Mouse (Mus musculus) hindbrain, embryonic 10.5 days (tissue): Measurements from ENCODE around the gene Tmem200c. TPM values are rescaled to one million over a fixed set of nuclear protein-coding genes. Genes with fewer than 3 reads are reported as not detected.

Experiments used
- DNase-seq: peaks from one replicate; pipeline ENCODE4 v3.0.0-alpha.2; 2017; ENCODE audit warnings: low spot score
- H3K27ac ChIP-seq: fragments of 300-500 bp; sonication (generic); 2 replicates; pipeline ENCODE4 v1.5.1; 2016; ENCODE audit warnings: mild to moderate bottlenecking, moderate library complexity
- H3K27me3 ChIP-seq: fragments of 300-500 bp; sonication (generic); 2 replicates; pipeline ENCODE4 v1.6.1; 2016; ENCODE audit warnings: mild to moderate bottlenecking; ENCODE audit not compliant: poor library complexity, insufficient read depth, severe bottlenecking
- H3K36me3 ChIP-seq: fragments of 300-500 bp; sonication (generic); 2 replicates; pipeline ENCODE4 v1.6.1; 2016; ENCODE audit warnings: mild to moderate bottlenecking, moderate library complexity
- H3K4me1 ChIP-seq: fragments of 300-500 bp; sonication (generic); replicated peaks from 2 replicates; pipeline ENCODE4 v1.6.1; 2016; ENCODE audit warnings: mild to moderate bottlenecking
- H3K4me3 ChIP-seq: fragments of 300-500 bp; sonication (generic); 2 replicates; pipeline ENCODE4 v1.5.1; 2016; ENCODE audit warnings: mild to moderate bottlenecking, moderate library complexity
- H3K9me3 ChIP-seq: fragments of 300-500 bp; sonication (generic); 2 replicates; pipeline ENCODE4 v1.6.1; 2016; ENCODE audit warnings: mild to moderate bottlenecking, moderate library complexity
- WGBS: fragments of 180-500 bp; shearing (Covaris S2); methylation state at CpG from one replicate; pipeline ENCODE4 v1.1.7; 2016; 5-methylcytosine and 5-hydroxymethylcytosine counted together
- polyA plus RNA-seq: library from polyadenylated mRNA; unstranded; fragments of >200 nt; fragmentation: Nextera tagmentation; extraction: Ambion mirVana; gene quantifications from 2 replicates; pipeline ENCODE4 v1.2.1, GENCODE M21; 2016

The Tmem200c gene
- polyA plus RNA-seq: 1.7 and 2.6 TPM in 2 replicates

- DNase-seq: no peak
- no peaks in the 10 kb centered on the region for H3K4me1 ChIP-seq
- 82% methylated on average over 6 of the region's 6 CpGs for WGBS
Measured at GRCm38 (mm10) chr17:68826323-68826722, at the start of gene Tmem200c. Gene Tmem200c, plus strand, starts transcription at chr17:68826623.

GRCm38 (mm10) chr17:68793741-68794140 is 32.7 kb upstream of the Tmem200c start:
- no peaks in the 10 kb centered on the region for H3K27me3 ChIP-seq
- DNase-seq: no peak
- H3K9me3 ChIP-seq: no peaks in the 10 kb centered on the region
- H3K27ac ChIP-seq: no peak overlapping the region
- H3K36me3 ChIP-seq: no peaks in the 10 kb centered on the region
- WGBS: 82% methylated on average over 4 of the region's 4 CpGs
- no peak overlapping the region for H3K4me3 ChIP-seq
- H3K4me1 ChIP-seq: no peaks in the 10 kb centered on the region

More at GRCm38 (mm10) chr17:68826323-68826722, at the start of gene Tmem200c:
- Histone ChIP-seq H3K9me3 (no peaks in the 10 kb centered on the region), H3K36me3 (no peaks in the 10 kb centered on the region), H3K27me3 (no peaks in the 10 kb centered on the region), H3K27ac (no peak within 1 kb of the TSS), H3K4me3 (no peak within 1 kb of the TSS)

- 2% methylated on average over 15 of the region's 15 CpGs for WGBS
- peak overlapping the region; percentile 65 for H3K4me3 ChIP-seq
- peak overlapping the region; percentile 91 for H3K27ac ChIP-seq
- H3K4me1 ChIP-seq: peaks cover 35% of the 10 kb centered on the region
- no peaks in the 10 kb centered on the region for H3K9me3 ChIP-seq
- H3K27me3 ChIP-seq: peaks cover 67% of the 10 kb centered on the region
- DNase-seq: no peak
- H3K36me3 ChIP-seq: no peaks in the 10 kb centered on the region
Measured at GRCm38 (mm10) chr17:68836655-68837012, 10.2 kb downstream of the Tmem200c start.

GRCm38 (mm10) chr17:68837013-68837858 is 10.8 kb downstream of the Tmem200c start:
- Histone ChIP-seq H3K27ac (peak overlapping the region; percentile 91), H3K4me1 (peaks cover 41% of the 10 kb centered on the region), H3K9me3 (no peaks in the 10 kb centered on the region), H3K27me3 (peaks cover 73% of the 10 kb centered on the region), H3K36me3 (no peaks in the 10 kb centered on the region), H3K4me3 (peak overlapping the region; percentile 65)
- under 1% methylated on average over 72 of the region's 72 CpGs for WGBS
- DNase-seq: peak; percentile 80

GRCm38 (mm10) chr17:68837859-68838194 is 11.4 kb downstream of the Tmem200c start:
- Histone ChIP-seq H3K9me3 (no peaks in the 10 kb centered on the region), H3K27me3 (peaks cover 78% of the 10 kb centered on the region), H3K27ac (peak overlapping the region; percentile 91), H3K36me3 (no peaks in the 10 kb centered on the region), H3K4me3 (peak overlapping the region; percentile 65), H3K4me1 (peaks cover 41% of the 10 kb centered on the region)
- DNase-seq: no peak
- 3% methylated on average over 4 of the region's 4 CpGs for WGBS

- Histone ChIP-seq H3K4me3 (peak overlapping the region; percentile 61; the same call in 1 of the 2 replicates), H3K36me3 (no peaks in the 10 kb centered on the region), H3K27ac (no peak overlapping the region), H3K9me3 (no peaks in the 10 kb centered on the region), H3K4me1 (peaks cover 41% of the 10 kb centered on the region), H3K27me3 (peaks cover 87% of the 10 kb centered on the region)
- WGBS: 13% methylated on average over 17 of the region's 17 CpGs
- no peak for DNase-seq
Measured at GRCm38 (mm10) chr17:68839888-68840571, 13.6 kb downstream of the Tmem200c start.

GRCm38 (mm10) chr17:68840572-68840939 is 14.1 kb downstream of the Tmem200c start:
- peaks cover 82% of the 10 kb centered on the region for H3K27me3 ChIP-seq
- peak; percentile 15 for DNase-seq
- 18% methylated on average over 10 of the region's 10 CpGs for WGBS

GRCm38 (mm10) chr17:68841097-68841891 is 14.9 kb downstream of the Tmem200c start:
- Histone ChIP-seq H3K27ac (peak overlapping the region; percentile 80), H3K27me3 (peaks cover 74% of the 10 kb centered on the region), H3K36me3 (no peaks in the 10 kb centered on the region), H3K4me3 (peak overlapping the region; percentile 61), H3K4me1 (peaks cover 39% of the 10 kb centered on the region), H3K9me3 (no peaks in the 10 kb centered on the region)
- under 1% methylated on average over 75 of the region's 75 CpGs for WGBS
- peak; percentile 78 for DNase-seq

More at GRCm38 (mm10) chr17:68840572-68840939, 14.1 kb downstream of the Tmem200c start:
- Histone ChIP-seq H3K9me3 (no peaks in the 10 kb centered on the region), H3K27ac (no peak overlapping the region; the same call in 1 of the 2 replicates), H3K4me1 (peaks cover 41% of the 10 kb centered on the region), H3K36me3 (no peaks in the 10 kb centered on the region), H3K4me3 (peak overlapping the region; percentile 61)

- Histone ChIP-seq H3K4me3 (peak overlapping the region; percentile 61), H3K4me1 (peaks cover 34% of the 10 kb centered on the region), H3K36me3 (no peaks in the 10 kb centered on the region), H3K27ac (peak overlapping the region; percentile 80), H3K27me3 (peaks cover 69% of the 10 kb centered on the region), H3K9me3 (no peaks in the 10 kb centered on the region)
- 2% methylated on average over 22 of the region's 22 CpGs for WGBS
- DNase-seq: no peak
Measured at GRCm38 (mm10) chr17:68841892-68842252, 15.4 kb downstream of the Tmem200c start.

GRCm38 (mm10) chr17:68845931-68846330 is 19.5 kb downstream of the Tmem200c start:
- no peak overlapping the region for H3K27ac ChIP-seq
- no peak for DNase-seq
- H3K36me3 ChIP-seq: no peaks in the 10 kb centered on the region
- peaks cover 28% of the 10 kb centered on the region for H3K27me3 ChIP-seq
- H3K4me1 ChIP-seq: peaks cover 13% of the 10 kb centered on the region
- 91% methylated on average over 5 of the region's 5 CpGs for WGBS
- H3K4me3 ChIP-seq: no peak overlapping the region
- no peaks in the 10 kb centered on the region for H3K9me3 ChIP-seq

- 79% methylated on average over 6 of the region's 6 CpGs for WGBS
- no peak overlapping the region for H3K27ac ChIP-seq
- H3K36me3 ChIP-seq: no peaks in the 10 kb centered on the region
- H3K4me3 ChIP-seq: no peak overlapping the region
- 0 out of 2 replicates have a peak, but pooled peaks cover 2% of the 10 kb centered on the region for H3K27me3 ChIP-seq
- no peaks in the 10 kb centered on the region for H3K9me3 ChIP-seq
- H3K4me1 ChIP-seq: no peaks in the 10 kb centered on the region
- DNase-seq: no peak
Measured at GRCm38 (mm10) chr17:68848739-68849138, 22.3 kb downstream of the Tmem200c start.

- H3K36me3 ChIP-seq: no peaks in the 10 kb centered on the region
- H3K4me3 ChIP-seq: no peak overlapping the region
- no peak for DNase-seq
- WGBS: 87% methylated on average over 7 of the region's 7 CpGs
- H3K9me3 ChIP-seq: no peaks in the 10 kb centered on the region
- no peaks in the 10 kb centered on the region for H3K27me3 ChIP-seq
- H3K27ac ChIP-seq: no peak overlapping the region
- H3K4me1 ChIP-seq: no peaks in the 10 kb centered on the region
Measured at GRCm38 (mm10) chr17:68852171-68852966, 25.9 kb downstream of the Tmem200c start.
